Mouse (Mus musculus): ENCODE results near the gene Eea1. TPM values are rescaled to one million over a fixed set of nuclear protein-coding genes. Genes with fewer than 3 reads are reported as not detected.

Eea1 gene
- total and polyA plus RNA-seq, 3 experiments = 9.2 to 43.5 (median 10.2) TPM

- no peak for DNase-seq (ENCODE audit: low read depth, low spot score)
- Histone ChIP-seq H3K4me3 (ENCODE audit: control insufficient read depth in 1 of 2, insufficient read depth in 1 of 2, low read depth in 2 of 2, low read length in 2 of 2) (no peak overlapping the region), H3K27me3 (ENCODE audit: control insufficient read depth in 1 of 2, insufficient read depth in 2 of 2, low read length in 2 of 2) (no peaks in the 10 kb centered on the region), H3K9me3 (replicated peaks; ENCODE audit: insufficient read depth, low read length) (no peaks in the 10 kb centered on the region), H3K9ac (ENCODE audit: control insufficient read depth, low read depth, low read length, poor library complexity, severe bottlenecking) (no peak overlapping the region), H3K4me1 (ENCODE audit: control insufficient read depth in 1 of 2, insufficient read depth in 2 of 2, low read length in 2 of 2) (peaks cover 12% of the 10 kb centered on the region in 2 experiments), H3K36me3 (ENCODE audit: control insufficient read depth in 1 of 2, insufficient read depth in 2 of 2, low read length in 2 of 2) (peaks cover 0 to 21% of the 10 kb centered on the region in 2 experiments; a peak in 3 of 4 replicates), H3K27ac (ENCODE audit: control insufficient read depth, low read depth, low read length) (no peak overlapping the region), H3K79me2 (ENCODE audit: control insufficient read depth, insufficient read depth, low read length, poor library complexity) (peaks cover 7% of the 10 kb centered on the region; the same call in 1 of the 2 replicates)
- TF ChIP-seq MAX (IDR thresholded peaks at IDR 0.05; ENCODE audit: low read length) = no peak
- no peak for TF ChIP-seq TAL1 (IDR thresholded peaks at IDR 0.05; ENCODE audit: low read length)
- no peak for TF ChIP-seq MXI1 (IDR thresholded peaks at IDR 0.05; ENCODE audit: low read depth, low read length)
- no peak for TF ChIP-seq NELFE (IDR thresholded peaks at IDR 0.05; ENCODE audit: low read depth, low read length)
- no peak for TF ChIP-seq MEF2A (IDR thresholded peaks at IDR 0.05; ENCODE audit: extremely low read depth, insufficient replicate concordance, low read depth, low read length, poor library complexity, severe bottlenecking)
- TF ChIP-seq POLR2AphosphoS2 (IDR thresholded peaks at IDR 0.05; ENCODE audit: low read length) = no peak
- TF ChIP-seq RCOR1 (IDR thresholded peaks at IDR 0.05; ENCODE audit: low read depth, low read length) = no peak
- no peak for TF ChIP-seq POLR2AphosphoS5 (IDR thresholded peaks at IDR 0.05; ENCODE audit: borderline replicate concordance, low read depth, low read length)
- TF ChIP-seq HCFC1 (IDR thresholded peaks at IDR 0.05; ENCODE audit: low read depth, low read length) = no peak
- no peak for TF ChIP-seq NRF1 (IDR thresholded peaks at IDR 0.05; ENCODE audit: insufficient read depth, low read depth, low read length, poor library complexity, severe bottlenecking)
- TF ChIP-seq TCF12 (IDR thresholded peaks at IDR 0.05; ENCODE audit: low read depth, low read length) = no peak
- no peak for TF ChIP-seq ZMIZ1 (IDR thresholded peaks at IDR 0.05; ENCODE audit: low read depth, low read length)
- no peak for TF ChIP-seq BHLHE40 (IDR thresholded peaks at IDR 0.05; ENCODE audit: borderline replicate concordance, low read depth, low read length)
- TF ChIP-seq GABPA (IDR thresholded peaks at IDR 0.05; ENCODE audit: low read depth, low read length) = no peak
- TF ChIP-seq ELF1 (IDR thresholded peaks at IDR 0.05; ENCODE audit: low read depth, low read length) = no peak
- no peak for TF ChIP-seq KAT2A (conservative IDR thresholded peaks at IDR 0.05; ENCODE audit: low read depth, low read length)
- TF ChIP-seq ETS1 (IDR thresholded peaks at IDR 0.05; ENCODE audit: low read depth, low read length) = no peak
These were observed 9.0 kb downstream of the Eea1 start for GRCm38 (mm10) chr10:95949410-95949809.

- no peak for TF ChIP-seq ELF1 (IDR thresholded peaks at IDR 0.05; ENCODE audit: low read depth, low read length)
- TF ChIP-seq E2F4 (IDR thresholded peaks at IDR 0.05; ENCODE audit: borderline replicate concordance, low read depth, low read length) = no peak
- no peak for TF ChIP-seq GATA1 (IDR thresholded peaks at IDR 0.05; ENCODE audit: low read depth, low read length)
- TF ChIP-seq HCFC1 (IDR thresholded peaks at IDR 0.05; ENCODE audit: low read depth, low read length) = no peak
- no peak for TF ChIP-seq KAT2A (conservative IDR thresholded peaks at IDR 0.05; ENCODE audit: low read depth, low read length)
- TF ChIP-seq ETS1 (IDR thresholded peaks at IDR 0.05; ENCODE audit: low read depth, low read length) = no peak
- no peak for TF ChIP-seq MXI1 (IDR thresholded peaks at IDR 0.05; ENCODE audit: low read depth, low read length)
- TF ChIP-seq NRF1 (IDR thresholded peaks at IDR 0.05; ENCODE audit: insufficient read depth, low read depth, low read length, poor library complexity, severe bottlenecking) = no peak
- TF ChIP-seq MYB (IDR thresholded peaks at IDR 0.05; ENCODE audit: low read depth, low read length) = no peak
- no peak for TF ChIP-seq TBP (IDR thresholded peaks at IDR 0.05; ENCODE audit: low read depth, low read length)
- no peak for TF ChIP-seq ZNF384 (IDR thresholded peaks at IDR 0.05; ENCODE audit: low read depth, low read length)
- TF ChIP-seq POLR2AphosphoS5 (IDR thresholded peaks at IDR 0.05; ENCODE audit: borderline replicate concordance, low read depth, low read length) = no peak
- no peak for TF ChIP-seq TAL1 (IDR thresholded peaks at IDR 0.05; ENCODE audit: low read length)
- no peak overlapping the region for H3K4me3 ChIP-seq (ENCODE audit: control insufficient read depth in 1 of 2, insufficient read depth in 1 of 2, low read depth in 2 of 2, low read length in 2 of 2)
- no peaks in the 10 kb centered on the region for H3K9me3 ChIP-seq (replicated peaks; ENCODE audit: insufficient read depth, low read length)
- H3K36me3 ChIP-seq (ENCODE audit: control insufficient read depth in 1 of 2, insufficient read depth in 2 of 2, low read length in 2 of 2) = peaks cover 0 to 20% of the 10 kb centered on the region in 2 experiments; a peak in 3 of 4 replicates
- H3K79me2 ChIP-seq (ENCODE audit: control insufficient read depth, insufficient read depth, low read length, poor library complexity) = peaks cover 4% of the 10 kb centered on the region; the same call in 1 of the 2 replicates
- H3K4me1 ChIP-seq (ENCODE audit: control insufficient read depth in 1 of 2, insufficient read depth in 2 of 2, low read length in 2 of 2) = peaks cover 12% of the 10 kb centered on the region in 2 experiments
- no peak overlapping the region for H3K9ac ChIP-seq (ENCODE audit: control insufficient read depth, low read depth, low read length, poor library complexity, severe bottlenecking)
- H3K27me3 ChIP-seq (ENCODE audit: control insufficient read depth in 1 of 2, insufficient read depth in 2 of 2, low read length in 2 of 2) = no peaks in the 10 kb centered on the region
- no peak overlapping the region for H3K27ac ChIP-seq (ENCODE audit: control insufficient read depth, low read depth, low read length)
- DNase-seq (ENCODE audit: low read depth, low spot score) = no peak
These were observed 9.7 kb downstream of the Eea1 start for GRCm38 (mm10) chr10:95950194-95950593.
